Mouse (Mus musculus): ENCODE data around the gene Mob3c. TPM values are rescaled to one million over a fixed set of nuclear protein-coding genes. Genes with fewer than 3 reads are reported as not detected.

The Mob3c gene
- 4.6 and 6.0 TPM in 2 replicates for polyA plus RNA-seq (2015; fragmentation: Nextera tagmentation; extraction: Ambion mirVana)

GRCm38 (mm10) chr4:115827888-115828571 is at the start of gene Mob3c:
Gene Mob3c (plus strand): TSS chr4:115828092.
- Histone ChIP-seq H3K4me1 (replicated peaks; ENCODE audit: control insufficient read depth, insufficient read depth, low read length) (peaks cover 7% of the 10 kb centered on the region), H3K4me2 (ENCODE audit: low read length) (peak within 1 kb of the TSS; percentile 85), H3K27ac (ENCODE audit: low read length) (peak within 1 kb of the TSS; percentile 51; the same call in 1 of the 2 replicates), H3K9me3 (ENCODE audit: control insufficient read depth, low read length) (no peaks in the 10 kb centered on the region), H3K9ac (replicated peaks; ENCODE audit: low read depth, low read length) (peak within 1 kb of the TSS; percentile 76), H3K4me3 (replicated peaks; ENCODE audit: low read length) (peak within 1 kb of the TSS; percentile 93), H3K36me3 (ENCODE audit: control insufficient read depth, insufficient read depth) (no peaks in the 10 kb centered on the region), H3K27me3 (replicated peaks; ENCODE audit: control insufficient read depth, insufficient read depth, low read length) (peaks cover 4% of the 10 kb centered on the region; the same call in 1 of the 2 replicates)
- WGBS, result 1% methylated on average over 55 of the region's 57 CpGs
- peak; percentile 85 for ATAC-seq

DNA sequence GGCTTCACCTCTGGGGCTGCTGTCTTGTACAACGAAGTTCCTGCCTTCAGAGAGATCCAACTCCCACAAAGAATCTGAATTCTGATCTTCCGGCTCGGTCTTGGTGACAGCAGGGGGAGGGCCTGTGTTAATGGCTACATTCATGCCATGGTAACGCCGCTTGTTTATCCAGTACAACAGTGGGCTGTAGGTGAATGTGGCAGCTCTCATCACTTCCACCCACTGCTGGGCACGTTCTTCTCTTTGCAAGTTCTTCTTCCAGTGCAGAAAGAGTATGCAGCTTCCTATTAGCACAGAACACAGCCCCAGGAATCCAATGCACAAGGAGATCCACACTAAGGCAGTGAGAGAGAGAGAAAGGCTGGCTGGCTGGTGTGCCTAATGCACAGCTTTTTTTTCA is 47.6 kb upstream of the Mob3c start:
- Histone ChIP-seq H3K4me1 (replicated peaks; ENCODE audit: control insufficient read depth, insufficient read depth, low read length) (peaks cover 6% of the 10 kb centered on the region), H3K4me2 (ENCODE audit: low read length) (no peak overlapping the region), H3K27me3 (replicated peaks; ENCODE audit: control insufficient read depth, insufficient read depth, low read length) (no peaks in the 10 kb centered on the region), H3K4me3 (replicated peaks; ENCODE audit: low read length) (no peak overlapping the region), H3K9me3 (ENCODE audit: control insufficient read depth, low read length) (no peaks in the 10 kb centered on the region), H3K36me3 (ENCODE audit: control insufficient read depth, insufficient read depth) (peaks cover 5% of the 10 kb centered on the region; the same call in 1 of the 2 replicates), H3K9ac (replicated peaks; ENCODE audit: low read depth, low read length) (no peak overlapping the region), H3K27ac (ENCODE audit: low read length) (no peak overlapping the region)
- ATAC-seq, result no peak
- WGBS, result 55% methylated on average over 6 of the region's 6 CpGs

GRCm38 (mm10) chr4:115780918-115781317 is 47.0 kb upstream of the Mob3c start, which contains the start of gene Tex38:
Gene Tex38 (minus strand): TSS chr4:115781018.
- peaks cover 13% of the 10 kb centered on the region for H3K4me1 ChIP-seq (replicated peaks; ENCODE audit: control insufficient read depth, insufficient read depth, low read length)
- ATAC-seq, result no peak
- H3K9me3 ChIP-seq (ENCODE audit: control insufficient read depth, low read length), result no peaks in the 10 kb centered on the region
- WGBS, result 85% methylated on average over 3 of the region's 3 CpGs
- peaks cover 5% of the 10 kb centered on the region; the same call in 1 of the 2 replicates for H3K36me3 ChIP-seq (ENCODE audit: control insufficient read depth, insufficient read depth)
- H3K4me3 ChIP-seq (replicated peaks; ENCODE audit: low read length), result no peak within 1 kb of the TSS
- no peak within 1 kb of the TSS for H3K9ac ChIP-seq (replicated peaks; ENCODE audit: low read depth, low read length)
- no peak within 1 kb of the TSS for H3K27ac ChIP-seq (ENCODE audit: low read length)
- H3K27me3 ChIP-seq (replicated peaks; ENCODE audit: control insufficient read depth, insufficient read depth, low read length), result no peaks in the 10 kb centered on the region
- no peak within 1 kb of the TSS for H3K4me2 ChIP-seq (ENCODE audit: low read length)

- H3K27ac ChIP-seq (ENCODE audit: low read length), result no peak overlapping the region
- WGBS, result 85% methylated on average over 5 of the region's 5 CpGs
- H3K36me3 ChIP-seq (ENCODE audit: control insufficient read depth, insufficient read depth), result no peaks in the 10 kb centered on the region; the same call in 1 of the 2 replicates
- H3K9ac ChIP-seq (replicated peaks; ENCODE audit: low read depth, low read length), result no peak overlapping the region
- no peak overlapping the region for H3K4me2 ChIP-seq (ENCODE audit: low read length)
- no peaks in the 10 kb centered on the region for H3K27me3 ChIP-seq (replicated peaks; ENCODE audit: control insufficient read depth, insufficient read depth, low read length)
- H3K4me1 ChIP-seq (replicated peaks; ENCODE audit: control insufficient read depth, insufficient read depth, low read length), result peaks cover 13% of the 10 kb centered on the region
- H3K4me3 ChIP-seq (replicated peaks; ENCODE audit: low read length), result no peak overlapping the region
- ATAC-seq, result no peak
- no peaks in the 10 kb centered on the region for H3K9me3 ChIP-seq (ENCODE audit: control insufficient read depth, low read length)
Measured at GRCm38 (mm10) chr4:115782026-115782805, 45.7 kb upstream of the Mob3c start.

GRCm38 (mm10) chr4:115784769-115785510 is 43.0 kb upstream of the Mob3c start, which contains the start of gene Atpaf1:
Gene Atpaf1 (plus strand): TSS chr4:115784812.
- under 1% methylated on average over 69 of the region's 69 CpGs for WGBS
- H3K36me3 ChIP-seq (ENCODE audit: control insufficient read depth, insufficient read depth), result peaks cover 2% of the 10 kb centered on the region; the same call in 1 of the 2 replicates
- no peaks in the 10 kb centered on the region for H3K9me3 ChIP-seq (ENCODE audit: control insufficient read depth, low read length)
- no peaks in the 10 kb centered on the region for H3K27me3 ChIP-seq (replicated peaks; ENCODE audit: control insufficient read depth, insufficient read depth, low read length)
- ATAC-seq, result peak; percentile 91
- peak within 1 kb of the TSS; percentile 69 for H3K4me3 ChIP-seq (replicated peaks; ENCODE audit: low read length)
- peak within 1 kb of the TSS; percentile 81 for H3K4me2 ChIP-seq (ENCODE audit: low read length)
- H3K27ac ChIP-seq (ENCODE audit: low read length), result peak within 1 kb of the TSS; percentile 2; the same call in 1 of the 2 replicates
- H3K9ac ChIP-seq (replicated peaks; ENCODE audit: low read depth, low read length), result peak within 1 kb of the TSS; percentile 85
- H3K4me1 ChIP-seq (replicated peaks; ENCODE audit: control insufficient read depth, insufficient read depth, low read length), result peaks cover 13% of the 10 kb centered on the region

GRCm38 (mm10) chr4:115785511-115786034 is 42.3 kb upstream of the Mob3c start:
- peaks cover 2% of the 10 kb centered on the region; the same call in 1 of the 2 replicates for H3K36me3 ChIP-seq (ENCODE audit: control insufficient read depth, insufficient read depth)
- peak overlapping the region; percentile 85 for H3K9ac ChIP-seq (replicated peaks; ENCODE audit: low read depth, low read length)
- H3K4me2 ChIP-seq (ENCODE audit: low read length), result peak overlapping the region; percentile 81
- H3K27ac ChIP-seq (ENCODE audit: low read length), result no peak overlapping the region
- H3K9me3 ChIP-seq (ENCODE audit: control insufficient read depth, low read length), result no peaks in the 10 kb centered on the region
- ATAC-seq, result no peak
- peak overlapping the region; percentile 69 for H3K4me3 ChIP-seq (replicated peaks; ENCODE audit: low read length)
- 63% methylated on average over 7 of the region's 7 CpGs for WGBS
- peaks cover 13% of the 10 kb centered on the region for H3K4me1 ChIP-seq (replicated peaks; ENCODE audit: control insufficient read depth, insufficient read depth, low read length)
- H3K27me3 ChIP-seq (replicated peaks; ENCODE audit: control insufficient read depth, insufficient read depth, low read length), result no peaks in the 10 kb centered on the region

DNA sequence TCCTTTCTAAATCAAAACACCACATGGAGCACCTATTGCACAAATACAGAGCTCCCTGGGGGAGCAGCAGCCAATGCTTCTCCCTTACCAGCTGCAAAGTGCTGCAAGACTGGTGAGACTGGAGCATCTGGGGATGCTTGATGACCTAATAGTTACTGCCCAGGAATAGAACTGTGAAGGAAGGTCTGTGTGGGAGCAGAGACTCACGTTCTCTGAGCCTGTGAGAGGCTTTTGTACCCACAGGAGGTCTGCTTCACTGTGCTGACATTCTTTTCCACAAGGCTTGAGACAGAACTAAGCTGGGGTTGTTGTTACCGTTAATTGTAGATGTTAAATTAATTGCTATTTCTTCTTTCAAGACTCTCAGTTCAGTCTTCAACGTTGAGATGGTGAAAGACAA is 37.0 kb upstream of the Mob3c start:
- 76% methylated on average over 3 of the region's 3 CpGs for WGBS
- Histone ChIP-seq H3K9me3 (ENCODE audit: control insufficient read depth, low read length) (no peaks in the 10 kb centered on the region), H3K4me2 (ENCODE audit: low read length) (no peak overlapping the region), H3K27ac (ENCODE audit: low read length) (no peak overlapping the region), H3K4me1 (replicated peaks; ENCODE audit: control insufficient read depth, insufficient read depth, low read length) (peaks cover 1% of the 10 kb centered on the region), H3K36me3 (ENCODE audit: control insufficient read depth, insufficient read depth) (peaks cover 15% of the 10 kb centered on the region), H3K4me3 (replicated peaks; ENCODE audit: low read length) (no peak overlapping the region), H3K27me3 (replicated peaks; ENCODE audit: control insufficient read depth, insufficient read depth, low read length) (no peaks in the 10 kb centered on the region), H3K9ac (replicated peaks; ENCODE audit: low read depth, low read length) (no peak overlapping the region)
- no peak for ATAC-seq

GRCm38 (mm10) chr4:115795360-115795759 is 32.5 kb upstream of the Mob3c start:
- Histone ChIP-seq H3K27me3 (replicated peaks; ENCODE audit: control insufficient read depth, insufficient read depth, low read length) (no peaks in the 10 kb centered on the region), H3K9me3 (ENCODE audit: control insufficient read depth, low read length) (no peaks in the 10 kb centered on the region), H3K4me1 (replicated peaks; ENCODE audit: control insufficient read depth, insufficient read depth, low read length) (no peaks in the 10 kb centered on the region), H3K4me3 (replicated peaks; ENCODE audit: low read length) (no peak overlapping the region), H3K27ac (ENCODE audit: low read length) (no peak overlapping the region), H3K9ac (replicated peaks; ENCODE audit: low read depth, low read length) (no peak overlapping the region), H3K36me3 (ENCODE audit: control insufficient read depth, insufficient read depth) (peaks cover 24% of the 10 kb centered on the region), H3K4me2 (ENCODE audit: low read length) (no peak overlapping the region)
- 100% methylated on average over 3 of the region's 3 CpGs for WGBS
- ATAC-seq, result no peak
